Mouse (Mus musculus) intestine, embryonic 14.5 days (tissue): ENCODE results near the gene Gm19684. TPM values are rescaled to one million over a fixed set of nuclear protein-coding genes. Genes with fewer than 3 reads are reported as not detected.
"Not testable (repeated sequence)": the region's sequence is repeated elsewhere in the genome, so short reads cannot be mapped to it uniquely, and the experiment has no call there.

ENCODE experiments used
- ATAC-seq: fragments of 200-750 bp; cut with Nextera tagmentation; replicated peaks from 2 replicates; pipeline ENCODE4 v1.8.0; 2017; ENCODE audit warnings: low read depth, moderate number of reproducible peaks, moderate TSS enrichment, moderate library complexity; ENCODE audit not compliant: low FRiP score, low TSS enrichment
- DNase-seq: peaks from one replicate; pipeline ENCODE4 v3.0.0-alpha.2; 2018; ENCODE audit warnings: low spot score
- H3K27ac ChIP-seq: fragments of 300-500 bp; sonication (generic); 2 replicates; pipeline ENCODE4 v1.5.1; 2014; ENCODE audit warnings: low read depth, mild to moderate bottlenecking, control low read depth
- H3K27me3 ChIP-seq: fragments of 300-500 bp; sonication (generic); replicated peaks from 2 replicates; pipeline ENCODE4 v1.6.1; 2014; ENCODE audit warnings: low read length, control low read depth; ENCODE audit not compliant: control insufficient read depth, insufficient read depth
- H3K36me3 ChIP-seq: fragments of 300-500 bp; sonication (generic); 2 replicates; pipeline ENCODE4 v1.6.1; 2014; ENCODE audit warnings: low read length, control low read depth; ENCODE audit not compliant: control insufficient read depth, insufficient read depth
- H3K4me1 ChIP-seq: fragments of 300-500 bp; sonication (generic); replicated peaks from 2 replicates; pipeline ENCODE4 v1.6.1; 2014; ENCODE audit warnings: low read length, control low read depth, mixed read lengths; ENCODE audit not compliant: control insufficient read depth, insufficient read depth
- H3K4me2 ChIP-seq: fragments of 300-500 bp; sonication (generic); 2 replicates; pipeline ENCODE4 v1.6.1; 2014; ENCODE audit warnings: low read length
- H3K4me3 ChIP-seq: fragments of 300-500 bp; sonication (generic); 2 replicates; pipeline ENCODE4 v1.5.1; 2014; ENCODE audit warnings: low read depth, low read length, control low read depth, mixed read lengths
- H3K9ac ChIP-seq: fragments of 300-500 bp; sonication (generic); 2 replicates; pipeline ENCODE4 v1.6.1; 2014; ENCODE audit warnings: mild to moderate bottlenecking, low read length
- H3K9me3 ChIP-seq: fragments of 300-500 bp; sonication (generic); 2 replicates; pipeline ENCODE4 v1.6.1; 2016; ENCODE audit warnings: low read length, control low read depth; ENCODE audit not compliant: control insufficient read depth
- WGBS: fragments of 180-500 bp; shearing (Covaris S2); extraction: QIAGEN DNeasy Blood & Tissue Kit; methylation state at CpG from one replicate; pipeline ENCODE4 v1.1.7; 2014; 5-methylcytosine and 5-hydroxymethylcytosine counted together
- polyA plus RNA-seq: library from polyadenylated mRNA; unstranded; fragments of >200 nt; fragmentation: Nextera tagmentation; extraction: Ambion mirVana; gene quantifications from 2 replicates; pipeline ENCODE4 v1.2.1, GENCODE M21; 2014

The Gm19684 gene
- polyA plus RNA-seq, 1 experiment from 2014 or later = not detected

- H3K9ac ChIP-seq, H3K4me3 ChIP-seq, H3K4me1 ChIP-seq, H3K27ac ChIP-seq, H3K9me3 ChIP-seq, DNase-seq, H3K36me3 ChIP-seq: not testable (repeated sequence)
- Histone ChIP-seq H3K4me2 (peak overlapping the region; percentile 38), H3K27me3 (peaks cover 21% of the 10 kb centered on the region)
- 0 out of 2 replicates have a peak, but pooled peaks have one; percentile 34 for ATAC-seq
- 19% methylated on average over 18 of the region's 18 CpGs for WGBS
Observed at GRCm38 (mm10) chr17:36120839-36121238, 639 bp upstream of the Gm19684 start.

GRCm38 (mm10) chr17:36124111-36124510 is 2.6 kb downstream of the Gm19684 start:
- H3K9me3 ChIP-seq, DNase-seq, H3K4me2 ChIP-seq, H3K4me1 ChIP-seq, H3K9ac ChIP-seq, H3K27ac ChIP-seq, H3K4me3 ChIP-seq, H3K36me3 ChIP-seq, ATAC-seq: not testable (repeated sequence)
- peaks cover 20% of the 10 kb centered on the region for H3K27me3 ChIP-seq
- 66% methylated on average over 3 of the region's 3 CpGs for WGBS

- H3K4me3 ChIP-seq, H3K4me1 ChIP-seq, H3K9me3 ChIP-seq, H3K4me2 ChIP-seq, H3K27me3 ChIP-seq, DNase-seq, H3K27ac ChIP-seq, H3K36me3 ChIP-seq, ATAC-seq, H3K9ac ChIP-seq: not testable (repeated sequence)
- 61% methylated on average over 10 of the region's 13 CpGs for WGBS
Observed at GRCm38 (mm10) chr17:36128525-36128924, 7.0 kb downstream of the Gm19684 start.

DNA sequence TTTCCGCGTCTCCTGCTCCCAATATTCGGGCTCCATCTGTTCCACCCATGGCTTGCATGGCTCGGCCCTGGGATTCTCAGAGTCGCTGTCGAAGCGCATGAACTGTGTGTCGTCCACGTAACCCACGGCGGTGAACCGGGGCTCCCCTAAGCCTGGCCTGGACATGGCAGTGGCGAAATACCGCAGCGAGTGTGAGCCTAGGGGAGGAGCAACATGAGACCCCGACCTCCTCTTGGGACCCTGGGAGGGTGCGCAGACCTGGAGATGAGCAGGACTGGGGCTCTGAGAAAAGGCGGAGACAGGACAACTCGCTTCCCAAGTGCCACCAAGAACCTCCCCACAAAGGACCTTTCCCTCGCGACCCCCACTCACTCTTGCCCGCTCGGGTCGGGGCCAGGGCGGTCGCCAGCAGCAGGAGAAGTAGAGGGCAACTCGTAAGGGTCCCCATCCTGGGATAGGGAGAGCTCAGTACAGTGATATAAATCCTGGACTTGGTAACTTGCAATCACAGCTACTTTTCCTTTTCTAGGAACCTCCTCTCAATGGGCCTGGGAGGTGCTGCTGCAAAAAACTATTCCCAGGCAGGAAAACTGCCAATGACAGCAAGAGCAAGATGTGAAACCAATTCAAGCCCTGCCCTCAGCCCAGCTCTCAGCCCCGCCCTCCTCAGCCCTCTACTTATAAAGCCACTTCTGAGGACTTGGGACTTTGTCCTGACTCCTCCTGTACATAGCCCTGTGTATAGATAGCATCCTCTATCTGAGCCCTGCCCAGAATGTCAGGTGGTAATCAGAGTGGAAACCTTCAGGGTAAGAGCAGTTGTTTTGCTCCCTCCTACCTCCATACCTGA is 7.7 kb downstream of the Gm19684 start, which contains the start of gene Gm7030:
Gm7030 (minus strand) TSS at position 458 of the 850 bp plus-strand sequence.
- WGBS = 17% methylated on average over 24 of the region's 28 CpGs
- peak; percentile 48 for DNase-seq
- H3K27me3 ChIP-seq, H3K9ac ChIP-seq, H3K4me2 ChIP-seq, H3K27ac ChIP-seq, H3K4me3 ChIP-seq, H3K9me3 ChIP-seq, H3K36me3 ChIP-seq, H3K4me1 ChIP-seq: not testable (repeated sequence)
- peak; percentile 93 for ATAC-seq

DNA sequence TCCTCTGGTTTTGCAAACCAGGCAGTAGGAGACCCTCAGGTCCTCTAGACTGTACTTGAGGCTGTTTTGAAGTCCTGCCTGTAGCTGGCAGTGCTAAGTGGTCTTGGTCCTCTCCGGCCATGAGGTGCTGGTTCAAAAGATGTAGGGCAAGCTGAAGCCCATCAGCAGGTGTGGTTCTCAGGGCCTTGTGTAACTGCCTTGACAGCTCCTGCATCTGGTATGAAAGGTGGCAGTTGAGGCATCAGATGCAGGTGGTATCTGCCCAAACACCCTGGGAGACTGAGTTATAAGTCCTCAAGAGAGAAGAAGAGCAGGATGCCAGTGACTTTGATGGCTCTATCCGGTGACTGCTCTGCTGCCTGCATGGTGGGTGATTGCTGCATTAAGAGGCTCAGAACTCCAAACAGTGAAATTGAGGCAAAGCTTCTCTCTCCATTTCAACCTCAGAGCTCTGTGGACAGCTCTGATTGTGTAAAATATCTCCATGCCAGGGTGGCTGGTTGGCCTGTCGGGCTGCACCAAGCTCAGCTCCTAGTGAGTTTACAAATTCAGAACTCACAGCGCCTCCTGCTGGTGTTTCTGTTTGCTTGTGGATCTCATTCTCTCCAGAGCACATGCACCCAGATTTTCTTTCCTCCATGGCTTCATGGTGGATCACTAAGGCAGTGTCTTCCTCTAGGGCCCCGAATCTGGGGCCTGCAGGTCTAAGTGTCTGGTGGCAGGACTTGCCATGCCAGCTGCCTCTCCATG is 10.2 kb downstream of the Gm19684 start:
- H3K27ac ChIP-seq = no peak overlapping the region
- H3K9ac ChIP-seq = no peak overlapping the region
- H3K36me3 ChIP-seq = no peaks in the 10 kb centered on the region
- no peaks in the 10 kb centered on the region for H3K27me3 ChIP-seq
- no peak overlapping the region for H3K4me2 ChIP-seq
- H3K4me3 ChIP-seq = no peak overlapping the region
- no peaks in the 10 kb centered on the region for H3K9me3 ChIP-seq
- 71% methylated on average over 5 of the region's 5 CpGs for WGBS
- no peaks in the 10 kb centered on the region for H3K4me1 ChIP-seq
- DNase-seq (no peak), ATAC-seq (no peak)

DNA sequence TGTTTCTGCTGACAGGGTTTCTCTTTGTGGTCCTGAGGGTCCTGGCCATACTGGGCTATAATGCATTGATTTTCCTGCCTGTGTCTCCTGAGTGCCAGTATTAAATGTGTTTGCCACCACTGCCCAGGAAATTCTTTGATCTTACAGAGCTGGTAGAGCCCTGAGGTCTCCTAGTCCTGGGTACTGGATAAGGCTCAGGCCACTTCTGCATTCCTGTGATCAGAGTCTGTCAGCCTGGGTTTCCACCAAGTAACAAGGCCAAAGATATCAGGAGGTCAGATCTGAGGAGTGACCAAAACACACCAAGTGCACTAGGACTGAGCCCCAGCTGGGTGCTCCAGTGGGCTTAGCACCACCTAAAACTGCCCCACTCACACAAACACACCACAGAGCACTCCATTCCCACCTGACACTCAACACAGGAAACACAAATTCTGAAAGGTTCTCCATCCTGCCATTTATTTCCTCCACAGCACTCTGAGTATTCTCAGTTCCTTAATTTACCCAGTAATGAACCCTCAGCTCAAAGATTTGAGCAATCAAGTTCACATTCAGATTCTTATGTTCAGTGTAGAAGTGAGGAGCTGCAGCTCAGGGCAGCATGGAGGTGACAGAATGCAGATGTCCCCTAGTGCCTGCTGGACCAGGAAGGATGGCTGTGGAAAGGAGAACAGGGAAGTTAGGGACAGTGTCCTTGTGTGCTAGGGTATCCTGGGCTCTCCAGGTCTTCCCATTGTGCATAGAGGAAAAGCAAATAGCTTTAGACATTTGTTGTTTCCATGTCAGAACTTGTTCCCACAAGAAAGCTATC is 14.1 kb downstream of the Gm19684 start:
- not testable (repeated sequence) for H3K4me2 ChIP-seq, ATAC-seq, H3K4me1 ChIP-seq, H3K9ac ChIP-seq, H3K9me3 ChIP-seq, H3K4me3 ChIP-seq, DNase-seq, H3K36me3 ChIP-seq, H3K27ac ChIP-seq
- H3K27me3 ChIP-seq = peaks cover 10% of the 10 kb centered on the region; the same call in 1 of the 2 replicates

DNA sequence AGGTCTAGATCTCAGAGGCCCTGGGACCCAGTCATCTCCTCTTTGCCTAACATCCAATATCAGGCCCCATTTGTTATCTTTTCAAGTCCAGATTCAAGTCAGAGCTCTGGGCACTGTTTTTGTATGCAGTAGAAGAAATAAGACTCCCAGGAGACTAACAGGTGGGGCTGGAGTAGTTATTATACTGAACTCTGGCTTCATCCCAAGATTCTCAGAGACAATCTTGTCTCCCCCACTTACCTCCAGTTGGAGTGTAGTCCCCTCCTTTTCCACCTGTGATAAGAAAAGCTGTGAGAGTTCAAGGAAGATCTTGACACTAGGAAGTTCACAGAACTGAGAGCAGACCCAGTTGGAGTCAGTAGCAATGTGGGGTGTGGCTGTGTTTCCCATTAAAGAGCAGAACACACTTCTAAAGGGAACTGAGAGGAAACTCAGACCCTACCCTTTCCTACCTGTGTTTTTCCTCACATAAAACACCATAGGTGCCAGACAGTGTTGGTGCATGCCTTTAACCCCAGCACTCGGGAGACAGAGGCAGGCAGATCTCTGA is 14.9 kb downstream of the Gm19684 start:
- not testable (repeated sequence) for H3K4me2 ChIP-seq, H3K4me3 ChIP-seq, H3K4me1 ChIP-seq, ATAC-seq, H3K27ac ChIP-seq, H3K36me3 ChIP-seq, H3K9me3 ChIP-seq, H3K9ac ChIP-seq, DNase-seq
- peaks cover 16% of the 10 kb centered on the region; the same call in 1 of the 2 replicates for H3K27me3 ChIP-seq
- 72% methylated on average over 1 of the region's 1 CpGs for WGBS
